Mouse (Mus musculus) NIH3T3 (cell line): ENCODE results near the gene Cd5.

Experiments used
- DNase-seq: peaks from one replicate; pipeline ENCODE4 v3.0.0-alpha.2; 2012; ENCODE audit warnings: low read depth

Gene Cd5

GRCm38 (mm10) chr19:10729889-10730288 lies 8.9 kb downstream of the Cd5 start:
- no peak for DNase-seq

- no peak for DNase-seq
These were observed 14.0 kb downstream of the Cd5 start for GRCm38 (mm10) chr19:10724629-10725363.

- no peak for DNase-seq
These were observed 15.2 kb downstream of the Cd5 start for GRCm38 (mm10) chr19:10723649-10724048.

- DNase-seq, result no peak
These were observed 15.7 kb downstream of the Cd5 start for GRCm38 (mm10) chr19:10723084-10723483.

- no peak for DNase-seq
These were observed 17.7 kb downstream of the Cd5 start for GRCm38 (mm10) chr19:10721064-10721463.

- no peak for DNase-seq
These were observed 18.3 kb downstream of the Cd5 start for GRCm38 (mm10) chr19:10720524-10720923.

- no peak for DNase-seq
These were observed 19.1 kb downstream of the Cd5 start for GRCm38 (mm10) chr19:10719751-10720150.

GRCm38 (mm10) chr19:10718251-10718775 lies 20.5 kb downstream of the Cd5 start:
- no peak for DNase-seq

GRCm38 (mm10) chr19:10715476-10715875 lies 23.3 kb downstream of the Cd5 start:
- DNase-seq, result no peak

GRCm38 (mm10) chr19:10714682-10715475 lies 23.9 kb downstream of the Cd5 start:
- DNase-seq, result peak; percentile 93

GRCm38 (mm10) chr19:10714168-10714567 lies 24.6 kb downstream of the Cd5 start:
- DNase-seq, result no peak

- DNase-seq, result no peak
These were observed 25.3 kb downstream of the Cd5 start for GRCm38 (mm10) chr19:10713551-10713950.

GRCm38 (mm10) chr19:10712646-10713045 lies 26.2 kb downstream of the Cd5 start:
- no peak for DNase-seq

- DNase-seq, result no peak
These were observed 26.6 kb downstream of the Cd5 start for GRCm38 (mm10) chr19:10712194-10712593.

- no peak for DNase-seq
These were observed 28.1 kb downstream of the Cd5 start for GRCm38 (mm10) chr19:10710751-10711150.

- peak; percentile 86 for DNase-seq
These were observed 28.7 kb downstream of the Cd5 start for GRCm38 (mm10) chr19:10710088-10710511.

- peak; percentile 96 for DNase-seq
These were observed 29.3 kb downstream of the Cd5 start for GRCm38 (mm10) chr19:10709360-10710087.

- no peak for DNase-seq
These were observed 29.9 kb downstream of the Cd5 start for GRCm38 (mm10) chr19:10708900-10709299.

- no peak for DNase-seq
These were observed 30.9 kb downstream of the Cd5 start for GRCm38 (mm10) chr19:10707881-10708280.

GRCm38 (mm10) chr19:10707087-10707875 lies 31.5 kb downstream of the Cd5 start:
- DNase-seq, result no peak

- no peak for DNase-seq
These were observed 35.3 kb downstream of the Cd5 start for GRCm38 (mm10) chr19:10703470-10703869.

- DNase-seq, result no peak
These were observed 36.7 kb downstream of the Cd5 start for GRCm38 (mm10) chr19:10702125-10702524.
